Mouse (Mus musculus): ENCODE measurements around the gene Gm8947. TPM values are rescaled to one million over a fixed set of nuclear protein-coding genes. Genes with fewer than 3 reads are reported as not detected.
A peak's percentile ranks its signal among the peaks of the same experiment; 100 is the strongest.
"Not testable (repeated sequence)": the region's sequence is repeated elsewhere in the genome, so short reads cannot be mapped to it uniquely, and the experiment has no call there.

The Gm8947 gene
- polyA plus RNA-seq, 1 experiment from 2014 or later = not detected

- 83% methylated on average over 4 of the region's 4 CpGs for WGBS
- H3K4me3 ChIP-seq = no peak overlapping the region
Measured at GRCm38 (mm10) chr1:151188469-151188868, 3.7 kb upstream of the Gm8947 start.

GRCm38 (mm10) chr1:151192739-151193138 is 563 bp downstream of the Gm8947 start:
- H3K27me3 ChIP-seq; H3K36me3 ChIP-seq; H3K4me2 ChIP-seq; H3K4me1 ChIP-seq; H3K9ac ChIP-seq; H3K9me3 ChIP-seq; H3K4me3 ChIP-seq; H3K27ac ChIP-seq; ATAC-seq (ENCODE audit: insufficient number of reproducible peaks, low FRiP score, low TSS enrichment, low read depth): not testable (repeated sequence)
- WGBS = 89% methylated on average over 15 of the region's 15 CpGs

More at GRCm38 (mm10) chr1:151188469-151188868, 3.7 kb upstream of the Gm8947 start:
- Histone ChIP-seq H3K9ac (no peak overlapping the region), H3K36me3 (no peaks in the 10 kb centered on the region), H3K4me2 (no peak overlapping the region), H3K27me3 (no peaks in the 10 kb centered on the region), H3K9me3 (no peaks in the 10 kb centered on the region), H3K27ac (no peak overlapping the region), H3K4me1 (no peaks in the 10 kb centered on the region)
- no peak for ATAC-seq (ENCODE audit: insufficient number of reproducible peaks, low FRiP score, low TSS enrichment, low read depth)

GRCm38 (mm10) chr1:151195986-151196385 is 3.8 kb downstream of the Gm8947 start:
- not testable (repeated sequence) for H3K36me3 ChIP-seq; H3K27me3 ChIP-seq; ATAC-seq (ENCODE audit: insufficient number of reproducible peaks, low FRiP score, low TSS enrichment, low read depth); H3K9ac ChIP-seq; H3K27ac ChIP-seq; H3K4me3 ChIP-seq; H3K4me1 ChIP-seq; H3K4me2 ChIP-seq; H3K9me3 ChIP-seq
- 77% methylated on average over 4 of the region's 4 CpGs for WGBS

- not testable (repeated sequence) for H3K4me2 ChIP-seq; H3K9me3 ChIP-seq; H3K27me3 ChIP-seq; H3K4me3 ChIP-seq; H3K9ac ChIP-seq; H3K4me1 ChIP-seq; ATAC-seq (ENCODE audit: insufficient number of reproducible peaks, low FRiP score, low TSS enrichment, low read depth); H3K36me3 ChIP-seq; H3K27ac ChIP-seq
- WGBS = 76% methylated on average over 3 of the region's 3 CpGs
Measured at GRCm38 (mm10) chr1:151196690-151197089, 4.5 kb downstream of the Gm8947 start.

- H3K4me3 ChIP-seq; H3K9ac ChIP-seq; H3K4me2 ChIP-seq; ATAC-seq (ENCODE audit: insufficient number of reproducible peaks, low FRiP score, low TSS enrichment, low read depth); H3K27ac ChIP-seq; H3K27me3 ChIP-seq; H3K4me1 ChIP-seq; H3K36me3 ChIP-seq; H3K9me3 ChIP-seq: not testable (repeated sequence)
- WGBS = 88% methylated on average over 4 of the region's 4 CpGs
Measured at GRCm38 (mm10) chr1:151198120-151198519, 5.9 kb downstream of the Gm8947 start, which contains the start of gene Gm47995. Gene Gm47995 (plus strand): TSS chr1:151198448.

- H3K27me3 ChIP-seq; H3K9me3 ChIP-seq; H3K36me3 ChIP-seq; ATAC-seq (ENCODE audit: insufficient number of reproducible peaks, low FRiP score, low TSS enrichment, low read depth); H3K9ac ChIP-seq; H3K4me3 ChIP-seq; H3K4me2 ChIP-seq; H3K4me1 ChIP-seq; H3K27ac ChIP-seq: not testable (repeated sequence)
Measured at GRCm38 (mm10) chr1:151200620-151201019, 8.4 kb downstream of the Gm8947 start.

- not testable (repeated sequence) for ATAC-seq (ENCODE audit: insufficient number of reproducible peaks, low FRiP score, low TSS enrichment, low read depth); H3K4me3 ChIP-seq; H3K4me1 ChIP-seq
Measured at GRCm38 (mm10) chr1:151202771-151203170, 10.6 kb downstream of the Gm8947 start.

GRCm38 (mm10) chr1:151203818-151204217 is 11.6 kb downstream of the Gm8947 start, which contains the start of gene 3110040M04Rik:
Gene 3110040M04Rik (plus strand): TSS chr1:151204121.
- H3K4me3 ChIP-seq; H3K4me1 ChIP-seq; H3K27me3 ChIP-seq; H3K9ac ChIP-seq; ATAC-seq (ENCODE audit: insufficient number of reproducible peaks, low FRiP score, low TSS enrichment, low read depth); H3K27ac ChIP-seq; H3K4me2 ChIP-seq; H3K36me3 ChIP-seq; H3K9me3 ChIP-seq: not testable (repeated sequence)
- no CpG with 5 or more reads among the region's 6 CpGs for WGBS

More at GRCm38 (mm10) chr1:151202771-151203170, 10.6 kb downstream of the Gm8947 start:
- not testable (repeated sequence) for H3K27me3 ChIP-seq, H3K9ac ChIP-seq, H3K9me3 ChIP-seq, H3K4me2 ChIP-seq, H3K36me3 ChIP-seq, H3K27ac ChIP-seq
- 70% methylated on average over 4 of the region's 5 CpGs for WGBS

- 0 out of 2 replicates have a peak, but pooled peaks have one; percentile 67 for ATAC-seq (ENCODE audit: insufficient number of reproducible peaks, low FRiP score, low TSS enrichment, low read depth)
- WGBS = 72% methylated on average over 4 of the region's 5 CpGs
- H3K4me2 ChIP-seq, H3K9me3 ChIP-seq, H3K4me1 ChIP-seq, H3K4me3 ChIP-seq, H3K36me3 ChIP-seq, H3K9ac ChIP-seq, H3K27ac ChIP-seq, H3K27me3 ChIP-seq: not testable (repeated sequence)
Measured at GRCm38 (mm10) chr1:151208493-151208892, 16.3 kb downstream of the Gm8947 start.

- H3K9ac ChIP-seq; H3K4me3 ChIP-seq; H3K27ac ChIP-seq; ATAC-seq (ENCODE audit: insufficient number of reproducible peaks, low FRiP score, low TSS enrichment, low read depth); H3K36me3 ChIP-seq; H3K4me2 ChIP-seq; H3K9me3 ChIP-seq; H3K27me3 ChIP-seq; H3K4me1 ChIP-seq: not testable (repeated sequence)
Measured at GRCm38 (mm10) chr1:151208944-151209343, 16.8 kb downstream of the Gm8947 start.

GRCm38 (mm10) chr1:151209824-151210355 is 17.7 kb downstream of the Gm8947 start, which contains the start of gene Gm47996:
Gene Gm47996 (plus strand): TSS chr1:151210131.
- H3K27me3 ChIP-seq; ATAC-seq (ENCODE audit: insufficient number of reproducible peaks, low FRiP score, low TSS enrichment, low read depth): not testable (repeated sequence)

GRCm38 (mm10) chr1:151211666-151212065 is 19.5 kb downstream of the Gm8947 start:
- ATAC-seq (ENCODE audit: insufficient number of reproducible peaks, low FRiP score, low TSS enrichment, low read depth); H3K4me1 ChIP-seq; H3K4me3 ChIP-seq; H3K9me3 ChIP-seq; H3K36me3 ChIP-seq; H3K27ac ChIP-seq; H3K9ac ChIP-seq; H3K4me2 ChIP-seq; H3K27me3 ChIP-seq: not testable (repeated sequence)
- WGBS = 90% methylated on average over 5 of the region's 5 CpGs

More at GRCm38 (mm10) chr1:151209824-151210355, 17.7 kb downstream of the Gm8947 start, which contains the start of gene Gm47996:
- 91% methylated on average over 6 of the region's 8 CpGs for WGBS
- H3K9me3 ChIP-seq, H3K36me3 ChIP-seq, H3K4me1 ChIP-seq, H3K4me3 ChIP-seq, H3K9ac ChIP-seq, H3K4me2 ChIP-seq, H3K27ac ChIP-seq: not testable (repeated sequence)

GRCm38 (mm10) chr1:151214862-151215261 is 22.7 kb downstream of the Gm8947 start:
- 51% methylated on average over 2 of the region's 2 CpGs for WGBS
- H3K9me3 ChIP-seq = no peaks in the 10 kb centered on the region
- no peaks in the 10 kb centered on the region for H3K36me3 ChIP-seq
- H3K9ac ChIP-seq = no peak overlapping the region
- no peak overlapping the region for H3K4me3 ChIP-seq
- H3K27me3 ChIP-seq = no peaks in the 10 kb centered on the region
- H3K27ac ChIP-seq = no peak overlapping the region
- no peak for ATAC-seq (ENCODE audit: insufficient number of reproducible peaks, low FRiP score, low TSS enrichment, low read depth)
- peaks cover 5% of the 10 kb centered on the region; the same call in 1 of the 2 replicates for H3K4me1 ChIP-seq
- no peak overlapping the region for H3K4me2 ChIP-seq
